Mouse (Mus musculus) limb, embryonic 13.5 days (tissue): Measurements from ENCODE around the gene Homez. TPM values are rescaled to one million over a fixed set of nuclear protein-coding genes. Genes with fewer than 3 reads are reported as not detected.
A peak's percentile ranks its signal among the peaks of the same experiment; 100 is the strongest.

ENCODE experiments used
- ATAC-seq: fragments of 200-750 bp; cut with Nextera tagmentation; 2 replicates; pipeline ENCODE4 v1.8.0; 2017; ENCODE audit warnings: low read depth, moderate number of reproducible peaks, moderate TSS enrichment; ENCODE audit not compliant: low FRiP score
- H3K27ac ChIP-seq: fragments of 300-500 bp; sonication (generic); 2 replicates; pipeline ENCODE4 v1.5.1; 2015; ENCODE audit warnings: inconsistent platforms, mild to moderate bottlenecking, moderate library complexity
- H3K27me3 ChIP-seq: fragments of 300-500 bp; sonication (generic); 2 replicates; pipeline ENCODE4 v1.6.1; 2015; ENCODE audit warnings: mild to moderate bottlenecking, inconsistent platforms
- H3K36me3 ChIP-seq: fragments of 300-500 bp; sonication (generic); 2 replicates; pipeline ENCODE4 v1.6.1; 2015; ENCODE audit warnings: inconsistent platforms, mild to moderate bottlenecking, moderate library complexity
- H3K4me1 ChIP-seq: fragments of 300-500 bp; sonication (generic); 2 replicates; pipeline ENCODE4 v1.6.1; 2015; ENCODE audit warnings: inconsistent platforms
- H3K4me2 ChIP-seq: fragments of 300-500 bp; sonication (generic); replicated peaks from 2 replicates; pipeline ENCODE4 v1.6.1; 2015; ENCODE audit warnings: inconsistent platforms, mild to moderate bottlenecking, moderate library complexity
- H3K4me3 ChIP-seq: fragments of 300-500 bp; sonication (generic); 2 replicates; pipeline ENCODE4 v1.5.1; 2015; ENCODE audit warnings: moderate library complexity, mild to moderate bottlenecking, inconsistent platforms
- H3K9ac ChIP-seq: fragments of 300-500 bp; sonication (generic); 2 replicates; pipeline ENCODE4 v1.6.1; 2015; ENCODE audit warnings: mild to moderate bottlenecking, inconsistent platforms
- H3K9me3 ChIP-seq: fragments of 300-500 bp; sonication (generic); 2 replicates; pipeline ENCODE4 v1.6.1; 2016; ENCODE audit warnings: inconsistent platforms
- WGBS: fragments of 180-500 bp; shearing (Covaris S2); methylation state at CpG from one replicate; pipeline ENCODE4 v1.1.7; 2015; 5-methylcytosine and 5-hydroxymethylcytosine counted together
- polyA plus RNA-seq: library from polyadenylated mRNA; unstranded; fragments of >200 nt; fragmentation: Nextera tagmentation; extraction: Ambion mirVana; gene quantifications from 2 replicates; pipeline ENCODE4 v1.2.1, GENCODE M21; 2015

Gene Homez
- polyA plus RNA-seq, result 8.9 and 12.7 TPM in 2 replicates

DNA sequence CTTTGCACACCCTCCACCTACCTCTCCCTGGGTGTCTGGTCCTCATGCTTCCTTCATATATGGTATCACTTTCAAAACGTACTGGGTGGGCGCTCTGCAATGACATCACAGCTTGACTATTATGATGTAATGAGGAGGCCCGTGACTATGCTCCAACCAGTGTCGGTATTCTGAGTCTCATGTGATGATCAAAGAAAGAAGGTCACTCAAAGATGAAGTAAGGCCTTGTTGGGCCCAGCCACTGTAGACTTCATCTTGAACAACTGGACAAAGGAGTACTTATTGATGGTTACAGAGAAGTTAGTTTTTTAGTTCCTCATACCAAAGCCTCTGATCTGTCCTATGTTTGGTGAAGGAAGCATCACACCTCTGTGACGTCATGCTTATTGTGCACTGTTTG is at the start of gene Homez:
TSS of gene Homez (minus strand) at position 101 of the 400 bp plus-strand sequence.
- 88% methylated on average over 5 of the region's 5 CpGs for WGBS
- H3K4me2 ChIP-seq, result no peak within 1 kb of the TSS
- no peak within 1 kb of the TSS for H3K9ac ChIP-seq
- ATAC-seq, result no peak
- H3K27ac ChIP-seq, result no peak within 1 kb of the TSS
- peaks cover 4% of the 10 kb centered on the region for H3K4me1 ChIP-seq
- peaks cover 8% of the 10 kb centered on the region for H3K27me3 ChIP-seq
- no peak within 1 kb of the TSS for H3K4me3 ChIP-seq
- no peaks in the 10 kb centered on the region for H3K36me3 ChIP-seq
- H3K9me3 ChIP-seq, result no peaks in the 10 kb centered on the region

DNA sequence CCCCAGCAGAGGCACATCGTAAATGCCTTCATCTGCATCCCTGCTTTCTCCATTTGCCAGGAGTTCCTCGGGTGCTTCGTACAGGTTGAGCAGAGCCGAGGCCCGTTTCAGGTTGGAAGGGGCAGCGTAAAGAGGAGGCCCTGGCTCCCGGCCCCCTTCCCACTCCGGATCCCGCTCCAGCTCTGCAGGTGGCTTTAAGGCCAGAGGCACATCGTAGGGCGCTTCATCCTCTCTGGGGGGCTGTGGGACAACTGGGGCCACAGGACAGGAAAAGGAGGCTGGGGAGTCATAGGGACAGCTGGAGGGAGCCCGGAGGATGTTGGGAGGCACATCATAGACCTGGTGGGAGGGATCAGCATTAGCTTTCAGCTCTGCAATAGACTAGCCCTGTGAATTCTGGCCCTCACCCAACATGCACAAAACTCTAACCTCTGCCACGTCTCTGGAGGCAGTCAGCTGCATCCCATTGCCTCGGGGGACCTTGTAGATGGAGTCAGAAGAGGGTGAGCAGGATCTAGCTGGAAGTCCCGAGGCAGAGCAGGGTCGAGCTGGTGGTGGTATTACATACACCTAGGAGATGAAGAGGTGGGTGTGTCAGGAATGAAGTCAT is 49.4 kb upstream of the Homez start:
- Histone ChIP-seq H3K36me3 (peaks cover 76% of the 10 kb centered on the region), H3K9ac (no peak overlapping the region), H3K9me3 (peaks cover 22% of the 10 kb centered on the region), H3K27me3 (no peaks in the 10 kb centered on the region), H3K4me3 (no peak overlapping the region), H3K4me2 (no peak overlapping the region), H3K27ac (no peak overlapping the region), H3K4me1 (peaks cover 17% of the 10 kb centered on the region)
- 89% methylated on average over 16 of the region's 16 CpGs for WGBS
- no peak for ATAC-seq

DNA sequence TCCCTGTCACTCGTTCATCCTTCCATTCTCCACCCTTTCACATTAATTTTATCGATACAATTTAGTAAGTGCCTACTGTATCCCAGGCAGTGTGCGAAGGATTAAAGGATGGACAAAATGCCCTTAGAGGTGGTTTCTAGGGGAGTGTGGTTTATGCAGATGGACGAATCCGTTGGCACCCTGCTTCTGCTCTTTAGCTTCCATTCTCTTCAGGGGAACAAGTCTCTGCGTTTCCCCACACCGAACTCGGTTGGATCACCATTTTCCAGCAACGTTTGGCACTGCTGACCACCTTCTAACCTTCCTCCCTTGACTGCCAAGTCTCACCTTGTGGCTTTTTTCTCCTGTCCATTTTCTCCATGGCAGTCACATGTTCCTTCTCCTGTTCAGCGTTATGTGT is 42.6 kb upstream of the Homez start:
- H3K27ac ChIP-seq, result peak overlapping the region; percentile 91; the same call in 1 of the 2 replicates
- no peaks in the 10 kb centered on the region for H3K9me3 ChIP-seq
- peaks cover 31% of the 10 kb centered on the region for H3K4me1 ChIP-seq
- 18% methylated on average over 10 of the region's 10 CpGs for WGBS
- peak overlapping the region; percentile 91 for H3K4me3 ChIP-seq
- ATAC-seq, result no peak
- no peaks in the 10 kb centered on the region for H3K27me3 ChIP-seq
- peaks cover 67% of the 10 kb centered on the region for H3K36me3 ChIP-seq
- H3K4me2 ChIP-seq, result peak overlapping the region; percentile 96
- peak overlapping the region; percentile 96 for H3K9ac ChIP-seq

DNA sequence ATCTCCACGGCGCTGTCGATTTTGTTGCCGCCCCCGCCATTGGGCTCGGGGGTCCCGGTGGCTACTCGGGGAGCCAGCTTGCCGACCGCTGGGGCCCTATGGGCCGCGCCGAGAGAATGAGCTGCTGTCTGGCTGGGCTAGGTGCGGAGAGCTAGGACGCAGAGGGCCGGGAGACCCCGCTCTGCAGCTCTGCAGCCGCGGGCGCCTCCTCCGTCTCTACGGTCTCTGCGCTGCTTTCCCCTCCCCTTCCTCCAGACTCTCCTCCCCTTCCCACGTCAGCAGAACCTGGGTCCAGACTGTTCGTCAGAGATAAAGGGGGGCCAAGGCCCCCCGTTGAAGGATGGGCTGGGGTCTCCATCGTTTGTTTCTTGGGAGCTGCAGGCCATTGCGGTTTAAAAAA is 42.1 kb upstream of the Homez start, which contains the start of gene Slc22a17:
TSS of gene Slc22a17 (minus strand) at position 247 of the 400 bp plus-strand sequence.
- peaks cover 31% of the 10 kb centered on the region for H3K4me1 ChIP-seq
- H3K9ac ChIP-seq, result peak within 1 kb of the TSS; percentile 96
- no peaks in the 10 kb centered on the region for H3K27me3 ChIP-seq
- H3K9me3 ChIP-seq, result no peaks in the 10 kb centered on the region
- H3K4me3 ChIP-seq, result peak within 1 kb of the TSS; percentile 91
- ATAC-seq, result peak; percentile 93
- peaks cover 67% of the 10 kb centered on the region for H3K36me3 ChIP-seq
- H3K4me2 ChIP-seq, result peak within 1 kb of the TSS; percentile 96
- WGBS, result under 1% methylated on average over 28 of the region's 28 CpGs
- H3K27ac ChIP-seq, result peak within 1 kb of the TSS; percentile 91

DNA sequence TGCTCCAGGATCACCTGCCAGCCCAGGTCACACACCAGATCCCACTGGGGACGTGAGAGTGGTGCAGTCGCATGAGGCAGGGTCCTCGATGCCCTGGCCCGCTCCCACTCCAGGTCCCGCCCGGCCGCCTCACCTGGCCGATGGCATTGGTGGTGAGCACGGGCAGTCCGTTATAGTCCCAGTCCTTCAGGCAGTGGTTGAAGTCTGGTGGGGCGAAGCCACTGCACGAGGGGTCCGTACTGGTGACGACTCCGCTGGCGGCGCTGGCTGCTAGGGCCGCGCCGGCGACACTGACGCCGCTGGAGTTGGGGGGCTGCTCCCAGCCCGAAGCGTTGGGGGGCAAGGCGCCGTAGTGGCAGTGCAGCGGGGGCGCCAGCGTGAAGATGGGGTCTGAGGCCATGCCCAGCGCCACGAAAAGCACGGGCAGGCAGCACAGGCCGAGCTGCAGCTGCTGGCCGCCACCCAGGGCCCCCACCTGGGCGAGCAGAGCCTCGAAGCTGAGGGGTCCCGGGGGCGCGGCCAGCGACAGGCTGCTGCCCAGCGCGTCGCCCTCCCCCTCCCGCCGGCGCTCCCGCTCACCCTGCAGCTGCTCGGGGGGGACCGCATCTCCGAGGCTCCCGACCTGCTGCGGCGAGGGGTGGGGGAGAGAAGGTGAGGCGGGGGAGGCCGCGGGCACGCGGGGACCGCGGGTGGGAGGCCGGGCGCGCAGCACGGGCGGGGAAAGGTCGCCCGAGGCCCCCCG is 41.5 kb upstream of the Homez start:
- Histone ChIP-seq H3K36me3 (peaks cover 67% of the 10 kb centered on the region), H3K4me2 (peak overlapping the region; percentile 96), H3K9ac (peak overlapping the region; percentile 96), H3K27ac (peak overlapping the region; percentile 91), H3K4me3 (peak overlapping the region; percentile 91), H3K27me3 (no peaks in the 10 kb centered on the region), H3K9me3 (no peaks in the 10 kb centered on the region), H3K4me1 (peaks cover 31% of the 10 kb centered on the region)
- WGBS, result 2% methylated on average over 52 of the region's 69 CpGs
- ATAC-seq, result peak; percentile 52

DNA sequence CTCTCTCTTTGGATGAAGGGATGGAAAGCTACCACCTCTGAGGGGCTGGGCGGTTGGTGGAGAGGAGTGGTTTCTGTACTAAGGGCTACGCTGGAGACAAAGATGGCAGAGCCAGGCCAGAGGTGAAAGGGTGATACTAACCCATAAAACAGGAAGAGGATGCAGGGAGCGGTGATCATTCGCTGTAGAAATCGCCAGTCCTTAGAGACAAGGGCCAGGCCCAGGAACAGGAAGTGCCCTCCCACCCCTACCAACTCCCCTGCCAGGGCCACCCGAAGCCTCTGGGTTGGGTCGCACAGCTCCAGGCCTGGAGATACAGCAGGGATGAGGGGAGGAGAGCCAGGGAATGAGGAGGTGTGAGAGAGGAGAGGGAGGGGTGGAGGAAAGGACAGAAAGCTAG is 37.9 kb upstream of the Homez start:
- Histone ChIP-seq H3K4me3 (no peak overlapping the region), H3K4me2 (no peak overlapping the region), H3K4me1 (peaks cover 29% of the 10 kb centered on the region), H3K9ac (peak overlapping the region; percentile 48; the same call in 1 of the 2 replicates), H3K9me3 (no peaks in the 10 kb centered on the region), H3K36me3 (peaks cover 77% of the 10 kb centered on the region), H3K27ac (no peak overlapping the region), H3K27me3 (no peaks in the 10 kb centered on the region)
- 88% methylated on average over 7 of the region's 7 CpGs for WGBS
- no peak for ATAC-seq

DNA sequence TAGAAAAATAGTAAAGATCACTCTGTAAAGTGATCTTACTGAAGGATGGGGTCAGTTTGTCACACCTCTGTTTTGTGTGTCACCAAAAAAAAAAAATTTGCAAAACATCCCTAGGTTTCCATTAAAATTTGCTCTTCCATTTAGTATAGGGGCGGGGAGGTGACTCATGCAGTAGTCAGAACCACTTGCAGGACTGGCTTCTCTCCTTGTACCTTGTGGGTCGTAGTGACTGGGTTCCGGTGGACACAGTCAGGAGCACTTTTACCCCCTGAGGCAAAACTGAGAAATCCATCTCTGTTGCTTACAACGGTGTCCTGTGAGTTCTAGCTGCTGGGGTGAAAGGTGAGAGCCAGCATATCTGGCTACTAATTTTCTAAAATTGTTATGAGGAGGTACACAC is 32.9 kb upstream of the Homez start:
- H3K4me1 ChIP-seq, result no peaks in the 10 kb centered on the region
- ATAC-seq, result no peak
- WGBS, result 87% methylated on average over 4 of the region's 4 CpGs
- H3K27ac ChIP-seq, result no peak overlapping the region
- H3K9me3 ChIP-seq, result no peaks in the 10 kb centered on the region
- no peak overlapping the region for H3K9ac ChIP-seq
- H3K36me3 ChIP-seq, result peaks cover 61% of the 10 kb centered on the region
- H3K4me2 ChIP-seq, result no peak overlapping the region
- no peaks in the 10 kb centered on the region for H3K27me3 ChIP-seq
- no peak overlapping the region for H3K4me3 ChIP-seq

DNA sequence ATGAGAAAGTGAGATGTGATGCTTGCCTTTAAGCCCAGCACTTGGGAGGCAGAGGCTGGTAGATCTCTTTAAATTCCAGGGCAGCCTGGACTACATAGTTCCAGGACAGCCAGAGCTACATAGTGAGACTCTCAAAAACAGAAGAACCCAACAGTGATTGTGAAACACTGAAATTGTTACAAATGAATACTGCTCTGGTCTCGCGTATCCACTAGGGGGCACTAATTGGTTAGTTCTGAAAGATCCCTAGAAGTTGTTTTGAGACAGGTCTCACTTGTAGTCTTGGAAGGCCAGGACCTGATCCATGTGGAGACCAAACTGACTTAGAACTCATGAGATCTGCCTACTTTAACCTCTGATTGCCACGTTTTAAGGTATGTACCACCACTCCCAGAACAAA is 29.6 kb upstream of the Homez start:
- no peaks in the 10 kb centered on the region for H3K27me3 ChIP-seq
- H3K9ac ChIP-seq, result no peak overlapping the region
- no peak overlapping the region; the same call in 1 of the 2 replicates for H3K27ac ChIP-seq
- H3K4me3 ChIP-seq, result no peak overlapping the region
- WGBS, result 2% methylated on average over 3 of the region's 3 CpGs
- ATAC-seq, result peak; percentile 64; the same call in 1 of the 2 replicates
- H3K4me2 ChIP-seq, result no peak overlapping the region
- H3K36me3 ChIP-seq, result peaks cover 60% of the 10 kb centered on the region
- peaks cover 7% of the 10 kb centered on the region for H3K4me1 ChIP-seq
- H3K9me3 ChIP-seq, result no peaks in the 10 kb centered on the region

DNA sequence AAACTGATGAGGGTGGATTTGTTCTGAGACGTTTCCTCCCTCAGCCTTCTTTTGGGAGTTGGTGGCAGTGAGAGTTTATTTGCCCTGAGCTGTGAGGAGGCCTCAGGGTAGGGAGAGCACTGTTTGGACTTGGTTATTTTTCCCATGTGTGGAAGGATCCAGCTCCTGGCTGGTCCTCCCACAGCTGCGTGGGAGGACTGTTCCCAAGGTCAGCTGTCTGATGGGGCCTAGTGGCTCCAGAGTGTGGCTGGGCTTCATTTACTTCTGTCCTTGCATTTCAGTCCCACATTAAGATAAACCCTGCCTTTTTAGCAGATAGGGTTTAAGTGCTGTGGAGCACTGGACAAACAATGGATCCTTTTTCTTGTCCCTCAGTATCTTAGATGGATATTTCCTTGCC is 26.7 kb upstream of the Homez start:
- peaks cover 36% of the 10 kb centered on the region for H3K36me3 ChIP-seq
- H3K9me3 ChIP-seq, result no peaks in the 10 kb centered on the region
- no peak overlapping the region for H3K4me2 ChIP-seq
- no peak overlapping the region for H3K4me3 ChIP-seq
- H3K4me1 ChIP-seq, result peaks cover 12% of the 10 kb centered on the region
- 62% methylated on average over 2 of the region's 2 CpGs for WGBS
- no peaks in the 10 kb centered on the region for H3K27me3 ChIP-seq
- H3K27ac ChIP-seq, result no peak overlapping the region
- H3K9ac ChIP-seq, result no peak overlapping the region
- ATAC-seq, result no peak

DNA sequence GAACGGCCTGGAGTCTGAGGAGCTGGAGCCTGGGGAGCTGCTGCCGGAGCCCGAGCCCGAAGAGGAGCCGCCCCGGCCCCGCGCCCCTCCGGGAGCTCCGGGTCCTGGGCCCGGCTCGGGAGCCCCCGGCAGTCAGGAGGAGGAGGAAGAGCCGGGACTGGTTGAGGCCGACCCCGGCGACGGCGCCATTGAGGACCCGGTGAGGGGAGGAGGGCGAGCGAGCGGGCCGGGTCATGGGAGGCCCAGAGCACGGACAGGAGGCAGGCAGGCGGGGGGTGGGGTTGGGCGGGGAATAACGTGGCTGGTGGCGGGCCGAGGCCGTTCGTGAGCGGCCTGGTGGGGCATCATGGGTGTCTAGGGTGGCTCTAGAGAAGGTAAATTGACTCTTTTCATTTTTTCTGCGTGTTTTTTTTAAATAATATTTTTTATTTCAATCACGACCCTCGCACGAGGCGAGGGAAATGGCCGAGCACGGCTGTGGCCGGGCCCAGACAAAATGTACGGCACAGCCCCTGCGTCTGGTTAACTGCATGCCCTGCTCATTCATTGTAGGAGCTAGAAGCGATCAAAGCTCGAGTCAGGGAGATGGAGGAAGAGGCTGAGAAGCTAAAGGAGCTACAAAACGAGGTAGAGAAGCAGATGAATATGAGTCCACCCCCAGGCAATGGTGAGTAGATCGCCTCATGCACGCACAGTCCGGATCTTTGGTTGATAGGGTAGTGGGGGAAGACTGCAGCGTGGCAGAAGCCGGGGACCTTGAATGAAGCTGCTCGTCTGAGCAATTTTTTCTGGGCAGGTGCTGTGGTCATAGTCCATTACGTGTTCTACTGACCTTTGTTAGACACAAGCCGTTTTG is 23.8 kb upstream of the Homez start:
- ATAC-seq, result peak; percentile 46

DNA sequence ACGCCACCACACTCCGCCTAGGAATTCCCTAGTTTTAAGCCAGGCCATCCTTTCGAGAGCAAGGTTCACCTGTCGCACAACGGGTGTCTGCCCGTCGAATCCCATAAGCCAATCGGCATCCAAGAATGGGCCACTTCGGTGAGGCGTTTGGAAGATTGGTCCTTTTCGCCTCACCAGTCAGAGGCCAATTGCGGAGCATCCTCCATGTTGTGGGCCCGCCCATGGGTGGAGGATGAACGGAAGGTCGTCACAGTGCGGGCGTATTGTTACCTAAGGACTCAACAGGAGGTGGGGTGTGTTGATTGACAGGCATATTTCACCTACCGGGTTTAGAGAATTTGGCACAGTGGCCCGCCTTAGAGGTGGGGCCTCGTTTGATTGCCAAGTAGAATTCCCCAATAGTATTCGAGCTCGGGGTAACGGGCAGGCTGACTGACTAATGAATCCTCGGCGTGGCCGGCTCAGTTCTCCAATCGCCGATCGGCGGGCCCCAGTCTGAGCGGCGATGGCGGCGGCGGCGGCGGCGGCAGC is 23.0 kb upstream of the Homez start:
- under 1% methylated on average over 38 of the region's 38 CpGs for whole genome bisulfite sequencing
- peak overlapping the region; percentile 92 for H3K27ac ChIP-seq
- peaks cover 12% of the 10 kb centered on the region for H3K4me1 ChIP-seq
- peak overlapping the region; percentile 96 for H3K4me3 ChIP-seq
- no peaks in the 10 kb centered on the region for H3K9me3 ChIP-seq
- peak overlapping the region; percentile 61 for H3K4me2 ChIP-seq
- no peaks in the 10 kb centered on the region for H3K27me3 ChIP-seq
- peak; percentile 98 for ATAC-seq
- peaks cover 31% of the 10 kb centered on the region for H3K36me3 ChIP-seq
- peak overlapping the region; percentile 98 for H3K9ac ChIP-seq

More for the DNA sequence above, 23.8 kb upstream of the Homez start:
- Histone ChIP-seq H3K4me1 (peaks cover 12% of the 10 kb centered on the region), H3K4me2 (peak overlapping the region; percentile 84), H3K36me3 (peaks cover 36% of the 10 kb centered on the region), H3K27me3 (no peaks in the 10 kb centered on the region), H3K27ac (peak overlapping the region; percentile 92), H3K9me3 (no peaks in the 10 kb centered on the region), H3K9ac (peak overlapping the region; percentile 98), H3K4me3 (peak overlapping the region; percentile 96)
- WGBS, result 1% methylated on average over 50 of the region's 54 CpGs
